Mouse (Mus musculus): Measurements from ENCODE around the gene Commd3. TPM values are rescaled to one million over a fixed set of nuclear protein-coding genes. Genes with fewer than 3 reads are reported as not detected.

The Commd3 gene
- 76.1 to 98.3 TPM (median 93.6 TPM) in 4 replicates for total RNA-seq (2023; ENCODE audit: inconsistent age)

DNA sequence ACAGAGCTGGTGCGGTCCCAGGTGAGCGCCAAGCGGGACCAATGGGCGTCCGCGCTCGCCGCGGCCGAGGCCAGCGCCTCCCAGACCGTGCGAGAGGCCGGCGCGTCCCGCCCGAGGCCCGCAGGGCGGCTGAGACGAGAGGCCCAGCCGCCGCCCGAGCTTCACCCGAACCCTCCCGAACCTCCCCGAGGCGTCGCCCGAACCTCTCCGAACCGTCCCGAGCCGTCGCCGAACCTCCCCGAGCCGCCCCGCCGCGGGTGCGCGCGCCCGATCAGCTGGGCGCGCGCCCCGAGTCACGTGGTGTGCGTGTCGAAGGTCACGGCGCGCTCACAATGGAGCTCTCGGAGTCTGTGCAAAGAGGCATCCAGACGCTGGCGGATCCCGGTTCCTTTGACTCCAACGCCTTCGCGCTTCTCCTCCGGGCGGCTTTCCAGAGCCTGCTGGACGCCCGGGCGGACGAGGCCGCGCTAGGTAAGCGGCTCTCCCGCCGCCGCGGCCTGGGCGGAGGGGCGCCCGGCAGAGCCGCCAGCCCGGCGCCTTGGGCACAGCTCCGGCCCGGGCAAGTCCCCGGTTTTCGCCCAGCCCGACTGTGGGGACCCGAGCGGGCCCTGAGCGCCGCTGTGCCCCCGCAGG lies at the start of gene Commd3:
Gene Commd3 (plus strand): TSS at position 252 of the 633 bp plus-strand sequence.

GRCm38 (mm10) chr2:18676936-18677491 lies 4.8 kb downstream of the Commd3 start, which contains the start of gene Bmi1:
Gene Bmi1 (plus strand): TSS chr2:18677018.

DNA sequence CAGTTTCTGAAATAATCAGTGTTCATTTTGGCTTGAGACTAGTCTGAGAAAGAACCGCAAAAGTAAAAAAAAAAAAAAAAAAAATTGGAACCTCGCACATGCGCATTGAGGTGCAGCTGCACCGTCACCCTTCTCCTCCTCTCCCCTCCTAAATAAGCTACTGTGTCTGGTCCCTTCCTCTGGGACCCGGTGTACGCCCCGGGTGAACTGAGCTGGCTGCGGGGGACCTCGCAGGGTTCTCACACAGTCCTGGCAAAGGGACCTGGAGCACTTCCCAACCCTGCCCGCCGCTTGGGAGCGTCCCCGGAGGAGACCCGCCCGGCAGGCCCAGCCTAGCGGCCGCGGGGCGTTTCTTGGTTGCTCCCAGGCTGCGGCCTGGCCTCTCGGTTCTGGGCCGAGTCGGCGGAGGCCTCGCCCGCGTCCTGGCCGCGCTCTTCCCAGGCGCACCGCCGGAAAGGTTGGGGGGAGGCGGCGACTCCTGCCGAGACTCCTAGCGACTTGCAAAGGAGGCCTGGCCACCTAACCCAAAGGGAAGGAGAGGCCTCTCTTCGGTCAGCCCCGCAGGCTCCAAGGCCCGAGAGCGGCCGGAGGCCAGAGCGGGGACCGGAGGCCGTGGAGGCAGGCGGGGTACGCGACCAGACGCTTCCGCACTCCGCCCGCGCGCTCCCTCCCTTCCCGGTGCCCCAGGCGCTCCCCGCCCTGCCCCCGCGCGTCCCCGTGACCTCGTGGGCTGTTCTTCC lies 21.9 kb downstream of the Commd3 start, which contains the start of gene Spag6:
Gene Spag6 (plus strand): TSS at position 162 of the 740 bp plus-strand sequence.

Other genes with a start within 250 kb of the Commd3 start
- gene Bmi1, start 4.6 kb downstream of the Commd3 start, total RNA-seq (2023; ENCODE audit: inconsistent age) = 54.8 to 68.8 TPM (median 59.7 TPM) in 4 replicates
- 0.66 to 1.0 TPM (median 0.93 TPM) in 3 of 4 replicates, not detected in the other for gene Spag6, start 21.6 kb downstream of the Commd3 start, total RNA-seq (2023; ENCODE audit: inconsistent age)

Data from B cell, adult (primary cell).